Mouse (Mus musculus) left cerebral cortex, adult 8-10 months (tissue): Measurements from ENCODE around the gene Ect2l. TPM values are rescaled to one million over a fixed set of nuclear protein-coding genes. Genes with fewer than 3 reads are reported as not detected.
"Not testable (repeated sequence)": the region's sequence is repeated elsewhere in the genome, so short reads cannot be mapped to it uniquely, and the experiment has no call there.

Experiments used
- DNase-seq, 2 experiments: peaks; one replicate each; pipeline ENCODE4 v3.0.0; 2022; ENCODE audit warnings: low spot score in 2 of 2
- total RNA-seq, 4 experiments: library from RNA; stranded (reverse); gene quantifications; 2 replicates each; pipeline ENCODE4 v1.2.4; 2022

Gene Ect2l
- total RNA-seq, 4 experiments from 2014 or later, result 0.16 to 0.65 (median 0.37) TPM

DNA sequence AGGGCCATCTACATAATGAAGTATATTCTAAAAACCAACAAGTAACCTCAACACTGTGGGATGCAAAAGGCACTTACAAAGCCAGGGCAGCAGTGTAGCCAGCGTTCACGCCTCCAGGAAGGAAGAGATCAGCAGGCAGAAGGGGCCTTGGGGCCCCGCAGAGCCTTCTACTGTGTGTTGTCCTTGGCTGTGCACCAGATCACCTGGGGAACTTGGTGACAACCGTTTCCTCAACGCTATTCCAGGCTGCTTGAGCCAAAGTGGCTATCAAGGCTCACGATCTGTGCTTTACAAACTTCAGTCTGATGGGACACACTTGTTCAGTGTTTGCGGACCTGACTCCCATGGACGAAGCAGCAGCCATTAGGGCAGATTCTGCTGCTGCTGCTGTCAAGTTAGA is 19.0 kb downstream of the Ect2l start:
- DNase-seq, result no peak

DNA sequence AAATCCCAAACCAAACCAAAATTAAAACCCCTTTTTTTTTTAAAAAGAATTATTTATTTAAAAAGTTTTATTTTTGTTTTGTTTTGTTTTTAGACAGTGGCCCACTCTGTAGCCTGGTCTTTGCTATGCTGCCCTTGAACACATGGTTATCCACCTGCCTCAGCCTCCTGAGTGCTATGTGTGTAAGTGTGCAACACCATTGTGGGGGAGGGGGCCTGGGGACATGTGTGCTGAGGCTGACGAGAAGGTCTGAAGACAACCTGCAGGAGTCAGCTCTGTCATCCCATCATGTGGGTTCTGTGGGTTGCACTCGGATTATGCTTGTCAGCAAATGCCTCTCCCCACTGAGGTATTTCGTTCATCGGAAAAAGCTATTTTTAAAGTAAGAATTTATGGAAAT is 21.2 kb downstream of the Ect2l start:
- DNase-seq, result no peak

DNA sequence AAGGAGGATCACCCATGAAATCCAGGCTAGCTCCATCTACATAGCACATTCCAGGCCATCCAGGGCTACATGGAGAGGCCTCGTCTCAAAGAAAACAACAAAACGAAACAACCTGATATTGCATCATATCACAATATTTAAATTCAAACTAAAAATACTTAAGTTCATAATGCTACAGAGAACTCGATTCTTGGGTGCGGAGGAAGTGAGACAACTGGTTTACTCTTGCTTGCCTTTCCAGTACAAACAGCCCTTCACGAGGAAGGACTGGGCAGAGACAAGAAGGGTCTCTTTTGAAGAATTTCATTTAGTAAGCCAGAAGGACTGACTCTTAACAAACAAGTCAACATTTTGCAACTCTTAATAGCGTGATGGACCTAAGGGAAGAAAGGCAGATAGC is 22.1 kb downstream of the Ect2l start:
- DNase-seq, result no peak

DNA sequence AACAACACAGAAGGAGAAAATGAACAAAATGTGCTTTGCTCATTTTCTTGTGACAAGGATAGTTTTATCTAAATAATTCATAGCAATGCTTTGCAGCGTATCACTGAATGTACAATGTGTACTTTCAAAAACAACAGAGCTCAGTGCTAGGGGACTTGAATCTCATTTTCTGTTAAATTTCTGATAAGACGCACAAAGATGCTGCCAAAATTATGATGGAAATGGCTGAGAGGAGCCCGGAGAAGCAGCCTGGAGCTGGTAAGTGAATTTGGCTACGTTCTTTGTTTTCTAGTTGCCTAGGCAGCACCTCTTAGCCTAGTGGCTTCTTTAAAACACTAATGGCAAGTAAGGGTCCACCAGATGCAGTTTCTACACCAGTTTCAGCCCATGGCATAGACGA is 28.4 kb downstream of the Ect2l start:
- no peak for DNase-seq

DNA sequence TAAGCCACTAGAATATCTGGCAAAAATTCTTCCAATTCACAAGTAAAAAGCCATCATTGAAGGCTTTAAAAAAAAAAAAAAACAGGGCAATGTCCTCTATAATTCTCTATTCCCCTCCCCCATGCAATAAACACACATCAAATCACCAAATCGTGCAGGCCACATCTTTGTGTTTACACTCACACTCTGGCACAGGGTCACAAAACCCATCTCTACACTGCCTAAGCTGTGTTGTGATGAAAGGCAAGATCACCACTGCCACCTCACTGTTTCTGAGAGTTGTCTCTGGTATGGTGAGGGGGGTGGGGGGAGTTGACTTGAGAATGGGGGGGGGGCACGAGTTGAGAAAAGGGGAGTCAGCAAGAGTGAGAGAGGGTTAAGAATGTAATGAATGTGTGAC is 33.4 kb downstream of the Ect2l start:
- DNase-seq, result no peak

DNA sequence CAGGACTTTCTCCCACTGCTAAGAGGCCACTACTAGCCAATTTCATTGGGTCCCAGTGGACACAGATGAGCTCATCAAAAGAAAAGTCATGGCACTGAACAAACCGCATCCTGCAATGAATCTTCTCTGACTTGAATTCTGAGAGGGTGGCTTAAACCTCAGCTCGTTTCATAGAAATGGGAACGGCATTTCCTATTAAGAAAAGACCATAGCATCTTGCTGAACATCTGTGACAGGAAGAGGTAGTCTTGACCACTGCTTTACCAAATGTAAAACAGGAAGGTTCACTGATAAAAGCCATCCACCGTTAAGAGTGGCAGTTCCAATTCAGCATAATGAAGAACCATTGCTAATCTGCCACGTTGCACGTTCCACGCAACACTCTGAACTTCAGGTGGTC is 34.0 kb downstream of the Ect2l start:
- no peak for DNase-seq

DNA sequence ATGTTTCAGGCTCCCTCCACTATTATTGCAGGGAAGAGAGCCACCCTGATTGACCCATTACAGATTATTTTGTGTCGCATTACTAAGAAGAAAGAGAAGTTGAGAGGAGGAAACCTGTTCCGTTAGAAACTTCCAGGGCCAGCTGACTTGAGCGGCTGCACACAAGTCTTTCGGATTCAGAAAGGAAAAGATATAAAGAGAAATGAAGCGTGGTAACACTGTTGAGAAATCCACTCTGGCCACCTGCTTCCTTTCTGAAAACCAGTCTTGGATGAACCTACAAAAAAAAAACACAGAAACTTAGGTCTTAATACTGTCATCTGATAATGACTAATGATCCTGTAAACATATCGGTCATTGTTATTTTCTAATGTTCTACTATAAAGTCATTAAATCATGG is 35.6 kb downstream of the Ect2l start:
- DNase-seq, result no peak

DNA sequence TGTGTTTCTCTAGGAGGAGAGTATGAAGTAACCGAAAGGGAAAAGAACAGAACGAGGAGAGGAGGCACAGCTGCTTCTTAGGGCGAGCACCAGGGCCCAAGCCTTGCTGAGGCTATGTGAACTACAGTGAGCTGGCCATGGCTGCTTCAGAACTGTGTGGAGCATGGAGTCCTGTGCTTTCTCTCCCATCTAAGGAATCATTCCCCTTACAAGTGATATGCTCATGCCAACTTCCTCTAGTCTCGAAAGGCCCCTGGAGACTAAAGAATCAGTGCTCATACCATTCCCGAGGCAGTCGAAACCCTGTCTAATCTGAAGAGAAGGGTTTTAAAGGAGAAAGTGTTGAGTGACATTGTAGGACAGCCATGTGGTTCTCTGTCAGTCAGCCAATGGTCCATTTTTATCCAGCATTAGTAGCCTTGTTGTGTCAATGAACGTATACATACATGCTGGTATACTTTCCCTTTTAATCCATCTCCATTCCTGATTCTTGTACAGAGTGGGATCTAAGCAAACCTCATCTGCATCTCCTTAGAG is 48.2 kb downstream of the Ect2l start:
- DNase-seq, result no peak

DNA sequence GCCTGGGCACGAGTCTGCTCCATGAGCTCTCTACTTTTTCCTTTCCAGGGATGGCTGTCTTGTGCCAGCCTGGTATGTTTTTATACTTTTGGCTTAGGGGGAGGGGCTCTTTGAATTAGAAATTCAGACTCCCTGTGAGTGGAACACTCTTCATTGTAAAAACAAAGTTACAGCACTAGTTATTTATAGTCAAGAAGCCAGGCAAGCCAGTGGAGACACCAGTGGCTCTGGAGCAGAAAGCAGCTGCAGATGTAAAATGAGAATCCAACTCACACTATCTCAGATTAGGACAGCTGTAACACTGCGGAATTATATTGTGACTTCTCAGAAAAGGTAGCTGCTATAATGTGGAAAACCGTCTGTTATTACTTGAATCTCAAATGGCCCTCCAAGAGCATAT is 63.5 kb downstream of the Ect2l start:
- no peak for DNase-seq

DNA sequence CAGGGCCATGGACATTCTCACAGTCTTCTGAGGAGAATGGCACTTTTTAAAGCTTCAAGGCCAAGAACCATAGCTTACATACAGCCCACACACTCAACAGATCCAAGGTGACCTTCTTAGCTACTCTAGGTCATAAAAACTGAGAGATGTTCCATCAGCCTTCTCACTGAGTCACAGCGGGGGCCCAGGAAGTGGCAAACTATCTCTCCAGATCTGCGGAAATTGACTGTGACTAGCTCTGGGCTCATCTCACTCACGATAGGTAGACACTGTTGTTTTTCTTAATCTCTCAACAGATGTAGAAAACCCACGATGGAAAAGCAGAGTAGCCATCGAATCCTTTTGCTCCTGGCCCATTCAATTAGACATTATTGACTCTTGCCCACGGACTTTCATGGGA is 68.5 kb downstream of the Ect2l start:
- DNase-seq, result no peak

DNA sequence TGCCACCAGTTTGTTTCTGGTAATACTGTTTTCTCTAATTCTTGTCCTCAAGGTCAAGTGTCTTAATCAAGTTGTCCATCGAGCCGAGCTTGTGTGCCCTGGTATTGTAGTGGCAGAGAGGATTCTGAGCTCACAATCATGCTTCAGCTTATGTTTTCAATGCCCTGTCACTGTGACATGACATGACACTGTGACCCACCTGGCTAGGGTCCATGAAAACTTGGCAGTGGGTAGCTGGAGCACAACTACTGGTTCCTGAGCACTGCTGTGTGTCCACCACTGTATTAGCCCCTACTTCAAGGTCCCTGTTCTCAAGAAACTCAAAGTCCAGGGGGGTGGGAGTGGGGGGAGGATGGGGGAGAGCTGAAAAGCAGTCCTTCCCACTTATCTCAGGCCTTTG is 69.3 kb downstream of the Ect2l start:
- DNase-seq, result no peak

DNA sequence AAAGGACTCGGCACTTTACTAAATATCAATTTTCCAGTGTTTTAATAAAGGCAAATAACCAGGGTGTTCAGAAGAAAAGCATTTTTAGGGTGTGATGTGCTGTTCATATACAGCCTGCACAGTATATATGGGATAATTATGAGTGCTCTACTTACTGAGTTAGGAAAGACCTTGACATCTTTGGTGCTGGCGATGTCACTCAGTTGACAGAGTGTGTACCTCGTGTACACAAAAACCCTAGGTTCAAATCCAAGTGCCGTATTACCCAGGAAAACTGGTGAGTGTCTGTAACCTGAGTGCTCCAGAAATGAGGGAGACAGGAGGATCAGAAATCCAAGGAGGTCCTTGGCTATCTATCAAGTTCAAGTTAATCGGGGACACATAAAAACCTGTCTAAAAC is 71.1 kb downstream of the Ect2l start:
- DNase-seq, result no peak

DNA sequence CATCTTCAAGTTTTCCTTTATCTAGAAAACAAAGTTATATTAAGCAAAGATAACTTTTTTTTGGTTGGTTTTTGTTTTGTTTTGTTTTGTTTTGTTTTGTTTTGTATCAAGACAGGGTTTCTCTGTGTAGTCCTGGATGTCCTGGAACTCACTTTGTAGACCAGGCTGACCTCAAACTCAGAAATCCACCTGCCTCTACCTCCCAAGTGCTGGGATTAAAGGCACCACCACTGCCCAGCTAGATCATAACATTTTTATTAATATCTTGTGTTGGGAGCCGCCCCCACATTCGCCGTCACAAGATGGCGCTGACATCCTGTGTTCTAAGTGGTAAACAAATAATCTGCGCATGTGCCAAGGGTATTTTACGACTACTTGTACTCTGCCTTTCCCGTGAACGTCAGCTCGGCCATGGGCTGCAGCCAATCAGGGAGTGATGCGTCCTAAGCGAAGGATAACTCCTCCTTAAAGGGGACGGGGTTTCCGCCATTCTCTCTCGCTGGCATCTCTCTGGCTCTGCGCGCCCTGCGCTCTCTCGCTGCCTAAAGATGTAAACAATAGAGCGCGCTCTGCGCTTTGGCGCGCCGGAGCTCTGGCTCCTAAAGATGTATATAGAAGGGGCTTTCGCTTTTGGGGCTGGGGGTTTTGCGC is 71.7 kb downstream of the Ect2l start:
- not testable (repeated sequence) for DNase-seq

DNA sequence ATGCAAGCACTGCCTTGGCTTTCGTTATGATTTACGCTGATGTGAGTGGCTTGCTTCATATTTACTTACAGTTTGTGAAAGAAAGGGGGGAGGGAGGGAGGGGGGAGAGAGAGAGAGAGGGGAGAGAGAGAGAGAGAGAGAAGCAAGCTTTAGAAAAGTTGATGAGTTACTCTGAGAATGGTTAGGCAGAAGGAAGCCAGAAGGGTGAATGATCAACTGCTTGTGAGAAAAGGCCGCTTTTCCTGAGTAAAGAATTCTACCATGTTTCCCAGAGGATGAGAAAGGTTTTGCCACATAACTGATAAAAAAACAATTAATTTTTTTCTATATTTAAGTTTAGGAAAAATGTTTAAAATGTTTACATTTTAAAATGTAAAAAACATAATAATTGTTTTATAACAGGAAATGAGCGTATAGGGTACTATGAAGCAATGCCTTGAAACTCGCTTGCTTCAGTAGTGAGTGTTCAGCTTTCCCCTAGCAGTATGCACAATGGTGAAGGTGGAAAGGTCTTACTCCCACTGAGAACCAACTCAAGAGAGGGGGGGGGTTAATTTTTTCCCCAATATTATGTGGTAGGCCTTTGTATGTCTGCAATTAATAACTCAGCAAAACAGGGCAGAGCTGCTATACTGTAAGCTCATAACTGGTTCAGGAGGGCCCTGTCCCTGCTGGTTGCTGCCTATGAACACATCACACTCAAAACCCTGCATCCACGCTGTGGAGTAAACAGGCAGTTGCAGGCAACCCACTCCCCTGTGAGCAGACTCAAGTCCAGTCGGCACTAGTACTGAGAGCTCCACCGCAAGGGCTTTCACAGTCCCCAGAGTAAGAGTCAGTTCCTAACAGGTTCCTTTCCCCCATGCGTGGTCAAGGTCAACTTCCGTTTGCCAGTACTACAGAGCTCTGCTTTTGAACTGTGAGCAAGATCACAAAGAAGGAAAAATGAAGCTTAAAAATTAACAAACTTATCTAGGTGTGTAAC is 78.7 kb downstream of the Ect2l start:
- DNase-seq, result no peak

DNA sequence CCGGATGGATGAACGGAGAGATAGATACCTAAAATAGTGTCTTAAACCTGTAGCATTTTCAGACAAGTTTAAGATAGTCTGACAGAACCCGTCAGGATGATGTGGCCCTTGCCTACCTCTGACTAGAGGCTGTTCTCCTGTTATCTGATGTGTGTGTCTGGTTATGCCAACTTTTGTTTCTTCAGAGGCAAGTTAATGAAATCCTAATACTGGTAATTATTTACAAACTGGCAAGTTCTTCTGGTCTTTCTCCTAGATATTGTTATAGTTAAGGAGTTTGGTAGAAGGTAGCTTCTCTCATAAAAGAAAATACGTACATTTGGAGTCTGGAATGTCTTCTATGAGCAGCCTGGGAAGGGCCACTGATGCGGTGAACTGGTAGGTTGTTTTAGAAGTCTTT is 80.4 kb downstream of the Ect2l start:
- no peak for DNase-seq

DNA sequence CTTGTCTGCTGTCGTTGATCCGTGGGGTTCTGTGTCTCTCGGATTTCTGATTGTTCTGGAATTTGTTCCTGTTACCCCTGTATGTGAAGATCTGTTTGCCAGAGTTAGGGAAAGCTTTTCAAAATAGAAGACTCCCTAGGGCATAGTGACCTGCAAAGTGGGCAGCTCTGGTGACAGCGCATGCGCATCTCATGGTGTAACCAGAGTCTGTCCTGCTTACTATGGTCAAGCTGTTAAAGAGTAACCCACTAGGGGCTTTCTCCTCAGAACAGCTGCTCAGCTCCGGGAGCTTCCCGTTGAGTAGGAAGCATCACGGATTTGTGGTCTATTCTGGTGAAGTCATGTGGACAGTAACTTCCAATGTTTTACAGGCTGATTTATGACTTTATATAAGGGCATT is 92.4 kb downstream of the Ect2l start:
- DNase-seq, result no peak

DNA sequence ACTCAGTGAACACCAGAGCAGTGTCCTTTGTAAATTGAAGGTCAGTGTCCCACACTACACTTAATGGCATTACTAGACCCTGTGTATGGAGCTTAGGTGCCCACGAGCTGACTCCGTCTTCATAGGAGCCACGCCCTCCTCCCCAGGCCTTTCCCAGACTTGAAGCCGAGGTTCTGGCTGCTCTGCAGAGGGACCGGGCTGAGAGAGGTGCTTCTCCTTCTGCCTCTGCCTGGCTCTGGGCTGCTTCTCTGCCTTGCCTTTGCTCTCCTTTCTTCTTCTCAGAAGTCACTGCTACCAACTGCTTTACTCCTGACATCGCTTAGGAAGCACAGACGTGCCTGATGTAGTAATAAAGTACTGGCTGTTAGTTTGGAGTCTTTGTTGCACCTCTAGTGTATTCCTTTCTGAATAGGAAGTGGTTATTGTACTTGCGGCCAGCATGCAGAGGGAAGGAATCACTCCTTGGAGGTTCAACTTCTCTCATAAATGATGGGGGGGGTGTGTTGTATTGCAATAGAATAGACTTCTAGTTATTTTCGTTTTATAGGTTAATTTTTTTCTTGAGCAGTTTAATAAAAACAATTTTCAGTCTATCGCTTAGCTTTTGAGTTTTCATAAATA is 97.1 kb downstream of the Ect2l start:
- DNase-seq, result no peak

DNA sequence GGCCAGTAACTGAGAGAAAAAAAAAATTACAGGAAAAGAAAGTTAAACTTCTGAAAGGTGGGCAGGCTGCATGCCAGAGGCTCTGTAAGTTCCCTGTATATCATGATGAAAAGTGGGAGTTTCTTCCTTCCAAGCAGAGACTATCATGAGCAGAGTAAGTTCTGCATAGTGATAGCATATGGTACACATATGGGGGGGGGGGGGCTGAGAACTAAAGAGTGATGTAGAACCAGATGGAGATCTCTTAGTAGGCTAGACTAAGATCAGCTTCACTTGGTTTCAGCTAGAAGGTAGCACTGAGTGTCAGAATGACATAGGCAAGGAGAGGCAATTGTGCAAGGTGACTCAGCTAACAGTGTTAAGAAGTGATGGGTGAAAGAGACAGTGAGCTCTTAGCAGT is 99.8 kb downstream of the Ect2l start:
- no peak for DNase-seq

DNA sequence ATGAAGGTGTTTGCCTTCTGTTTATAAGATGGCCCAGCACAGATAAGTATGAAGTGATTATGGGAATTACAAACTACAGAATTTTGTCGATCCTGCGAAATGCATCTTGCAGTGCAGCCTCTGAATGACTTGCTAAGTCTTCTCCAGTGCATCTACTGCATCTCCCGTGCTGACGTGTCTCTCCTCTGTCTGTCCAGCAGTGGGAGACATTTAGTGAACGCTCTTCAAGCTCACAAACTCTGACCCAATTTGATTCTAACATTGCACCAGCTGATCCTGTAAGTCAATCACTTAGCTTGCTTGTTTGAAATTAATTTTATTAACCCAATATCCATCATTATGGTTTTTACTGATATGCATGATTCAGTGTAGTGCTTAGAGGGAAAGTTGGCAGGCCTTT is 103.2 kb downstream of the Ect2l start:
- no peak for DNase-seq

DNA sequence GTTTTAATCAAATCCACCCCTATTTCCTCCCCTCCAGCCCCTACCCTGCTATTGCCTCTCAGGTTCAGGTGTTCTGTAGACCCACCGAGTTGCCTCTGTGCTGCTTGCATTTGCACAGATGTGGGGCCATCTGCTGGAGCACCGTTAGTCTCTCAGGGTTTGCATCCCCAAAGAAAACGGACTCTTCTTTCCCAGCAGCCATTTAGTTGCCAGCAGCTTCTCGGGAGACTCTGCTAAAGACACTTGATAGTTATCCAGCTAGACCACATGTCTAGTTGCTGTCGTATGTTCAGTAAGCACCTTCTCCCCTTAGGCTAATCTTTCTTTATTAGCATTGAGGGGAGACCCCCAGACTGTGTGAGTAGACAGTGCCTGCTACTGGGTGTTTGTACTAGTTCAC is 108.5 kb downstream of the Ect2l start:
- no peak for DNase-seq

DNA sequence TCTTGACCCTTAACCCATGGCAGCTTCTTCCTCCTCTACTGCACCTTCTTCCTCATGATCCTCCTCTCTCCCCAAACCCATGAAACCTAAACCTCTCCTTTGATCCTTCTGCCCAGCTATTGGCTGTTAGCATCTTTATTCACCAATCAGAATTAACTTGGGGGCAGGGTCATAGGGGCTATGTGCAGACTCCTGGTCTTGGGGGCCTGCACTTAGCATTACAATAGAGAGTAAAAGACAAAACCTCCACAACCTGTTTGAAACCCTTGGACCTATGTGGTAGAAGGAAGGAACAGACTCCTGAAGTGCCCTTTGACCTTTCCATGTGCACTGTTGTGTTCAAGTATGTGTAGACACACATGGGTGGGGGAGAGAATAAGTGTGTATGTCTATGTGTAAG is 120.0 kb downstream of the Ect2l start:
- no peak for DNase-seq

DNA sequence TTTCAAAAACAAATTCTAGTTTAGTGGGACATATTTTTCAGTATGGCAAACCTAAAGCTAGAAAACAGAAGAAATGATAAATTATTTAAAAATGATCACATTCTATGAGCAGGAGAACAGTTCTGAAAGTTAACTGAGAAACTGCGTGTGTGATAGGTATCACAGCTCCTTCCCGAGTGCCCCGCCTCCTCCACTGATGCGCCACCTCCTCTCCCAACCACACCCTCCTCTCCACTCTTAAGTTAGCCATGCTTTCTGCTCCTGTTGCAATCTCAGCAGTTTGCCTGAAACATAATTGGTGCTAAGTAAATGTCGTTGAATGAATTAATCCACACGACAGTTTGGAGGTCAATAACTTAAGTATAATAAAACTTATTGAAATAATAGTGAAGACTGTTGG is 127.9 kb downstream of the Ect2l start:
- DNase-seq, result no peak
